Mouse (Mus musculus): ENCODE data around the gene Otp.

- TF ChIP-seq GATA1 (IDR thresholded peaks at IDR 0.05; ENCODE audit: low read length) (no peak), TAL1 (IDR thresholded peaks at IDR 0.05; ENCODE audit: low read length) (no peak)
Observed at GRCm38 (mm10) chr13:94838047-94838720, 37.2 kb upstream of the Otp start.
